Mouse (Mus musculus): ENCODE measurements at regions not wholly inside any gene's neighbourhood (a gene's known extent, or its start where the extent isn't known, plus 50 kb on each side); places are given as distances from the start of the nearest gene placed in this dataset.
"Not testable (repeated sequence)": the region's sequence is repeated elsewhere in the genome, so short reads cannot be mapped to it uniquely, and the experiment has no call there.

GRCm38 (mm10) chr10:19494461-19495105, 97.2 kb upstream of the Ifngr1 start:
- DNase-seq (ENCODE audit: low spot score), result no peak

DNA sequence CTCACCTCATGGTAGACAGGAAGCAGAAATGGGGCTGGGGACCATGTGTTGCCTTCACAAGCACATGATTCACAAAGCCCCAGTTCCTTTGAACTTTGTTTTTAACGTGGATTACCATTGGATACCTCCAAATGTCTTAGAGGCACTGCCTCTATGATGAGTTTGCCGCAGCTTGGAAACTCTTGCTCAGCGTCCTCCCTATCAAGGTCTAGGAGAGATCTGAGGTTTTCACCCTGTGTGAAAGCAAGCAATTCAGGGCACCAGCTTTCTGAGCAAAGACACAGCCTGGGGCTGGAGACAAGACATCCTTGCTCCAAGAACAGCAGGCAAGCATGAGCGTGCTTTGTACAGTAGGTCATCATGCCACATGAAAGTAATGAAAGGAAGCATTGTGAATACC, 93.6 kb upstream of the Ifngr1 start:
- no peak for DNase-seq (ENCODE audit: low spot score)

DNA sequence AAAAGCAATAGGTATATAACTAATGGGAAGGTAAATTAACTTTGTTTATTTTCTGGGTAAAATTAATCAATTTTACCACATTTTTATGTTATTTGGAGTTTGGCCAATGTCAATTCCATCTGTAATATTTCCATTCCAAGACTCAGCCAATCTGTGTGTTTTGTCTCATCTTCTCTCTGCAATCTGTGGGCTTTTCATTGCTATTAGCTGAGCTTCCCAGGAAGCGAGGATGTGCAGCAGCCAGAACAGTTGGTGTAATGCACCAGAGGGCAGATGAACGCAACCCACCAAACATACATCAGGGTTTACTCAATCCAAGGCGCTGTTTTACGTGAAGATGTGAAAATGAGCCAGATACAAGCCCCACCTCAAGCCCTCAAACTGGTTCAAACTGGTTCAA, 88.9 kb upstream of the Ifngr1 start:
- DNase-seq (ENCODE audit: low spot score), result no peak

GRCm38 (mm10) chr10:19503846-19504765, 87.6 kb upstream of the Ifngr1 start:
- DNase-seq (ENCODE audit: low spot score), result no peak

GRCm38 (mm10) chr10:19505174-19505573, 86.6 kb upstream of the Ifngr1 start:
- DNase-seq (ENCODE audit: low spot score), result no peak

DNA sequence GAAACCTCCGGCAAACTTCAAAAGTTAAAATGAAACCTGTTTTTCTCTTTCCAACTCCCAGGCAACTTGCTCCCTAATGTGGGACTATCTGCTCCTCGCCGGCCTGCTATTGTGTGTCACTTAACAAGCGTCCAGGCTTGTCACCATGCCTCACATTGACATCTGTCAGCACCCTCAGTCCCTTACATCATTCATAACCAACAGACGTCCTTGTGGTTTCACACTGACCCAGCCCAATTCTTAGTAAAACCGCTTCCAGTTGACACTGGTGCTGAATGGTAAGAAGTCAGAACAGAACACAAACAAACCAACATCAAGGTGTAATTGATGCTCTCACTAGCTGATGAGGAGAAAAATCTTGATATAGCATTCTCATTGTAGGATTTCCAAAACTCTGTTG, 85.8 kb upstream of the Ifngr1 start:
- no peak for DNase-seq (ENCODE audit: low spot score)

DNA sequence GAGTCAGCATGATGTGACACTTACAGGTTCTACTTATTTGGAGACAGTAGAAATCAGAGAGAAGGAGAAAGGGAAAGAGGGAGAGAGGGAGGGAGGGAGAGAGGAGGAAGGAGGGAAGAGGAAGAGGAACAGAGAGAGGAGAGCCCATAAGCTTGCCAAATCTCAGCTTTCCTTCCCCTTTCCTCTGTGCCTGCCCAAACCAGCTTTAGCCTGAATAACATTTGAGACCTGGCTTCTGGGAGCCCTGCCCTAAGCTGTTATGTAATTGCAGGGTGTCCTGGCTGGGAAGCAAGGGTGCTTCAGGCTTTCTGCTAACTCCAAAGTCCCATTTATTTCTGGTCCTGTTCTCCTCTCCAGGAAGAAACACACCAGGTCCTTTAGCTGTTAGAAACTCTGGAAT, 85.3 kb upstream of the Ifngr1 start:
- DNase-seq (ENCODE audit: low spot score), result no peak

- no peak for DNase-seq (ENCODE audit: low spot score)
Observed at GRCm38 (mm10) chr10:19508221-19508745, 83.5 kb upstream of the Ifngr1 start.

GRCm38 (mm10) chr10:19510047-19510446, 81.7 kb upstream of the Ifngr1 start:
- DNase-seq (ENCODE audit: low spot score), result no peak

DNA sequence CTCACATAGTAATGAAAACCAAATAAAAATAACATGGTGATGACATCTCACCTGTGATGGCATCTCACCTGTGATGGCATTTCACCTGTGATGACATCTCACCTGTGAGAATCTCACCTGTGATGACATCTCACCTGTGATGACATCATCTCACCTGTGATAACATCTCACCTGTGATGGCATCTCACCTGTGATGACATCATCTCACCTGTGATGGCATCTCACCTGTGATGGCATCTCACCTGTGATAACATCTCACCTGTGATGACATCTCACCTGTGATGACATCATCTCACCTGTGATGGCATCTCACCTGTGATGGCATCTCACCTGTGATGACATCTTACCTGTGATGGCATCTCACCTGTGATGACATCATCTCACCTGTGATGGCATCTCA, 77.4 kb upstream of the Ifngr1 start:
- not testable (repeated sequence) for DNase-seq (ENCODE audit: low spot score)

DNA sequence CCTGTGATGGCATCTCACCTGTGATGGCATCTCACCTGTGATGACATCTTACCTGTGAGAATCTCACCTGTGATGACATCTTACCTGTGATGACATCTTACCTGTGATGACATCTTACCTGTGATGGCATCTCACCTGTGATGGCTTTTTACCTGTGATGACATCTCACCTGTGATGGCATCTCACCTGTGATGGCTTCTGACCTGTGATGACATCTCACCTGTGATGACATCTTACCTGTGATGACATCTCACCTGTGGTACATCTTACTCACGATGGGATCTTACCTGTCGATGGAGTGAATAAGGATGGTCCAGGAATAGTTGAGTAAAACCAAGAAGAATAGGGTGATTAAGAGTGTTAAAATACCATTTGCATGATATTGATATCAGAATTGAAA, 76.9 kb upstream of the Ifngr1 start:
- DNase-seq (ENCODE audit: low spot score), result no peak

GRCm38 (mm10) chr10:19516011-19516410, 75.7 kb upstream of the Ifngr1 start:
- DNase-seq (ENCODE audit: low spot score), result no peak

DNA sequence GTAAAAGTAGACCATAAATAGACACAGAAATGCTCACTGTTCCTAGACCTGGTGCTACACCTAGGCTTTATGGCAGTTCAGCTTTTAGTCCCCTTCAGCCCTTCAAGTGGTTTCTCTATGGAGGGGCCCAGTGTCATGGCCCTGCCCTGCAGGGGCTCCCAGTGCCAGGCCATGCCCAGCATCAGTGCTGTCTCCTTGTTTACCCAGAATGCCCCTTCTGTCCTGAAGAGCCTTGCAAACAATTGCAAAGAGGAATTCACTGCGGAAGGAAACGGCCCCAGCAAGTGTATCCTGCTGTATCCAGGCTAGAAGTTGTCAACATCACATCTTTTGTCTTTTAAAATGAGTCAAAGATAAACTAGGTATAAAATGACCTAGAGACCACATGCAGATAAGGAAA, 74.7 kb upstream of the Ifngr1 start:
- no peak for DNase-seq (ENCODE audit: low spot score)

DNA sequence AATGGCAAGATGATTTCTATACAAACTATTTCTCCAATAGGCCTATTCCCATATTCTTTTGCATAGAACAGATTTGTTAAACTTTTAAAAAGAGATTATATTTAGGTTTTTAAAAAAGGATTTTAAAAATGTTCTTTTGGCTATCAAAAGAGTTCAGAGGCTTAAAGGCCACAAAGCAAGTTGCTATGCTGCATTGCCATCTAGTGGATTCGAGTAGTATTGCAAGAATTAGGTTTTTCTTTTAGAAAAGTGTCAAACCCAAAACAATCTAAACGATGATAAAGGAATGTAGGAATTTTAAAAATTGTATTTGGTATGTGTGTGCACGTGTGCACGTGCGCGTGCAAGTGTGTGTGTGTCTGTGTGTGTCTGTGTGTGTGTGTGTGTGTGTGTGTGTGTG, 73.0 kb upstream of the Ifngr1 start:
- DNase-seq (ENCODE audit: low spot score), result no peak

- no peak for DNase-seq (ENCODE audit: low spot score)
Observed at GRCm38 (mm10) chr10:19522198-19522597, 69.6 kb upstream of the Ifngr1 start.

GRCm38 (mm10) chr10:19525939-19526338, 65.8 kb upstream of the Ifngr1 start:
- no peak for DNase-seq (ENCODE audit: low spot score)

DNA sequence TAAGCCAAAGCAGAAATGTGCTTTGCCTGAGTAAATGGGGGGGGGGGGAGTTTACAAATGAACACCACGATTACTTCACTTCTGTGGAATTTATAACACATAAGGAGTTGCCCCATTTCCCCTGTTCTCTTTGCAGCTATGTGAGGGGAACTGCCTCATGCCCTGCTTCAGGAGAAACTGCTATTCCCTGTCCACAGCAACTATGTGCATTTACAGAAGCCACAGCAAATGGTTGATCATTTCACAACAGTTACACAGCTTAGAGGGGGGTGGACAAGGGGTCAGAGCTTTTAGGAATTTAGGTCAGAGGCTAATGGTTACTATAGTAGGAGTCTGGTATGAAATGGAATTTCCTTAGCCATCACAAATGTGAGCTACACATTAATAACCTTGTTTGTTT, 65.4 kb upstream of the Ifngr1 start:
- DNase-seq (ENCODE audit: low spot score), result no peak

- no peak for DNase-seq (ENCODE audit: low spot score)
Observed at GRCm38 (mm10) chr10:19529655-19530054, 62.1 kb upstream of the Ifngr1 start.

DNA sequence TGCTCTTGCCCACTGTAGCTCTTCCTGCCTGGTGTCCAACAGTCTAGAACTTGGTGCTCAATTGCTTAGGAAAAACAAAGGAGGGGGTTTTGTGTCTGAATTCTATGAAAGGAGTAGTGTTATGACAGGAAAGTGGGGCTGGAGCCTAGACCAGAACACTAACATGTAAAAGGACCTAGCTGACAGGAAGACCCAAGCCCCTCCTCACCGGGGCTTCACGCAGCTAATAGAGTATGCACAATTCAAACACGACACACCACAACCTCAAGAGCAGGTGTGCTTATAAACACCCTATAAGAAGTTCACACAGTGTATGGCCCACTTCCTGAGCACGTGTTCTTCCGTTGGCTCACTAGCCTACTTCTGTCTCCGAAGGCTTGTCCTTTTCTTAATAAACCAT, 61.7 kb upstream of the Ifngr1 start:
- no peak for DNase-seq (ENCODE audit: low spot score)

DNA sequence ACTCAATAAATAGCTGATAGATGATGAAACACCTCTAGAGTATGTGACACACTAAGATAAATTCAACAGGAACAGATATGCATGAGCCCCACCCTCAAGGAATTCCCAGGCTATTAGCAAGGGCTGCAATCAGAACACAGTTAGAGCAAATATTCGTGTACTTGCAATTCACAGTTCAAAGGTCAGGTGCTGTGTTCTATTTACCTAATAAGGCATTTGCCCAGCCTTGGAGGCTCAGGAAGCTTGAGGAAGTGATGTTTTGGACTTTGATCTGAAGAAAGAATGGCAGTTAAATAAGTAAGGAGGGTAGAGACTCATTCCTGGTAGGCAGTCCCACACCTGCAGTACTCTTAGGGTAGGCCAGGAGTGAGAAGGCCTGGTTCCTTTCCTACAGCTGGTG, 60.3 kb upstream of the Ifngr1 start:
- DNase-seq (ENCODE audit: low spot score), result no peak

DNA sequence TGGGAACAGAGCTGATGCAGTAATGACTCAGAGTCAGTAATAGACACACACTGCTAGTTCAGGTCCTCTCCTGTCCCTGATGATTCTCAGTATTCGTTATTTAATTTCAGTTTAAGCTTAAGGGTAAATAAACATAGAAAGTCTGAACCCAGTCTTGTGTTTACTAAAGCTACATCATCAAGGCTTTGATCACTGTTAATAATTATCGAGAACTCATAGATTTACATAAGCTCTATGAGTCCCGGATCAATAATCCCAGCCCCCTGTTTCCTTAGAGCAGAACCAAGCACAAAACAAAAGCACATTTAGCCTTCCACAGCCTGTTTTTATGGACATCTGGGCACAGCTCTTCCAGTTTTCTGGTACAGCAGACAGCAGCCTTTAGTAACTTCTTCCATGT, 59.0 kb upstream of the Ifngr1 start:
- DNase-seq (ENCODE audit: low spot score), result no peak

GRCm38 (mm10) chr10:19533846-19534245, 57.9 kb upstream of the Ifngr1 start:
- no peak for DNase-seq (ENCODE audit: low spot score)

Measured in ovary, postnatal 14 days (tissue).